Mouse (Mus musculus): Measurements from ENCODE around the gene Lcp2.
A peak's percentile ranks its signal among the peaks of the same experiment; 100 is the strongest.
"Not testable (repeated sequence)": the region's sequence is repeated elsewhere in the genome, so short reads cannot be mapped to it uniquely, and the experiment has no call there.

The Lcp2 gene

DNA sequence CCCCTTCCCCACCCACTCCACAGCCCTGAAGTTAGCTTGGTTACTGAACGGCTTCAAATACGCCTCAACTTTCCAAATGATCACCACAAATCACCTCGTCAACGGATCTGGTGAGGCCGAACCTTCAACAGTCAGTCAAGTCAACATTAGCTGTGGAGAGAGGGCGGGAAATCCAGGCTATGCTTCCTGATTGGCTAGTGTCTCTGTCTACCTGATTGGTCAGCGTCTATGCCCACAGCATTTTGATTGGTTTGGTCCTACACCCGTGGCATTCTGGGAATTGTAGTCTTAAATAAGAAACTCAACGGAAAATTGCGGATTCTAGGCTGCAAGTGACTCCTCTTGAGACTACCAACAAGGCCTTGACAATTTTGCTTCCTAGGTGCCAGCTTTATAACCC is 51.7 kb downstream of the Lcp2 start, which contains the start of gene 4930469K13Rik:
4930469K13Rik (minus strand) TSS at position 133 of the 400 bp plus-strand sequence.
- no peak for DNase-seq

DNA sequence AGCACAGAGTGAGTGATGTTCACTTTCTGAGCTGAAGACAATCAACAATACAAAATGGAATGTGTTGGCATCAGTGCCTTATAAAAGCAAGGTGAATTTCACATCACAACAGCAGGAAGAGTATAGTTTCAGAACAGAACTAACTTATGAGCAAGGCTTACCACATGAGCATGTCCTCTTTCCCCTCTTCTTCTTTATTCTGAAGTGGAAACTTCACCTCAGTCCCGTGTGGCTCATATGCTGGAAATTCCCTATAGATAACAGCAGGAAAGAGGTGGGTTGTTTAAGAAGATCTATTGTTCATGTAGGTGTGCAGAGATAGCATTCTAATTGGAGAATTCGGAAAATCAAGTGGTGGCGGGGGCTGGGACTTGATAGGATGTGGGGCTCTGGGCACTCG is 55.1 kb downstream of the Lcp2 start:
- DNase-seq = no peak

DNA sequence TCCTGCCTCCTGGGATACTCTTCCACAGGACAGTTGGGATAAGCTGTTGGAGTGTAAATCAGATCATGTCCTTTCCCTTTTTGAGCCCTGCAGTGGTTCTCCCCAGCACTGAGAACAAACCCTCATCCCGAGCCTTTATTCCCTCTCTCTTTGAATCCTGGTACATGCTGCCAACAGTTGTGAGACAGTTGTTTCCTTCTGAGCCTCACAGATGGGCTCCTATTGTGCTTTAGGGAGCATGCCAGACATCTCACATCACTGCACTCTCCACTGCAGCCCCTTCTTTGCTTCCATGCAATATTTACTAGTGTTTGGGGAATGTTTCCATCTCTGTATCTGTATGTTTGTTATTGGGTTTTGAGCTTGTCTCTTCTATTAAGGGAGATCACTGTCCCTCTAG is 58.2 kb downstream of the Lcp2 start:
- DNase-seq = no peak

DNA sequence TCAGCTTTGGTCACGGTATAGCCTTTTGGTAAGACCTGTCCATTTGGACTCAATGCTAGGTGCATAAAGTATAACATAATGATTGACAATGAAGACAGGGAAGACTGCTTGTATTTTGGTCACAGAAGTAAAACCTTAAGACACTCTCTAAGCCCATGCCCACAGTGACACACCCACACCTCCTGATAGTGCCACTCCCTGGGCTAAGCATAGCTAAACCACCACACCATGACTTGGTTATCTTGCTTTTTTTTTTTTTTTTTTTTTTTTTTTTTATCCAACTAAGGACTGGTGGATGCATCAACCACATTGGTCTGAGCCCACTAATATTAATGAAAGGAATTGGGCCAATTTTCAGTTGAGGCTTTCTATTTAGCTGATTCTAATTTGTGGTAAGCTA is 62.5 kb downstream of the Lcp2 start:
- no peak for DNase-seq

DNA sequence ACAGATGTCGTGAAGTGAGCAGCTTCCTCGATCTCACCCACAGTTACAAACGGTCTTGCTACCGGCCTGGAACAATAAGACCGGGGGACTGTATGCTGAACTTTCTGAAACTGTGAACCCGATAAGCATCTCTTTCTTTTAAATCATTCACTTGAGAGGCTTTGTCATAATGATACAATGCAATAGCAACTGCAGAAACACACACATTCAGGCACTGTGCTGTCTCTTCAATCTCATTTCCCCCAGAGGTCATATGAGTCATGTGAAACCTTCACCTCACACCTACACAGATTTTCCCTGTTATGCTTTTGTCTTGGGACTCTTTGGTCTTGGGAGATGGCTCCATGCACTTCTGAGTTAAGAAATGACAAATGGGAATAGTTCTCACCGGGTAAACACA is 65.2 kb downstream of the Lcp2 start:
- no peak for DNase-seq

DNA sequence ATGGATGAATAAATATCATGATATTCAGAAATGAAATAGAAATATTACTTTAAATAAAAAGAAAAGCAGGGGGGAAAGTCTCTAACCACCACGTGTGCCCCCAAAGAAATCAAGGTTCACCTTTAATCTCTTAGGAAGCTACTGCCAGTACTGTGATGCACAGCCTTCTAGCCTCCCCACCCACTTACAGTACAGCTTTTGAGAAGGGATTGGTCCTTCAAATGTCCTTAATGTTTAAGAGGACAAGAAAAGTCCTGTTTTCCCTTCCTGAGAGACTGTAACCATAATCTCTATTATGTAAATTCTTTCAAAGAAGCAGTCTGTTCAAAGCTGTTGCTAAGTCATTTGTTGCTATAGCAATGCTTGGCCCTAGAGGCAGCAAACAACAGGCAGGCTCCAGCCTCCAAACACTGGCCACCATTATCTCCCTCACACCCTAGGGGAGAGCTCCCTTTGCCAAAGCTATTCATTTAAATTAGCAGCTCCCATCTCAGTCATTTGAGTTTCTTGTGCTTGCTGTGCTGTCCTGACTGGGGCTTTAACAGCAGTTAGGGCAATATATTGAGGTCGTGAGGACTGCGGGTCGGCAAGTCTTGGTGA is 66.2 kb downstream of the Lcp2 start:
- DNase-seq = peak; percentile 49

DNA sequence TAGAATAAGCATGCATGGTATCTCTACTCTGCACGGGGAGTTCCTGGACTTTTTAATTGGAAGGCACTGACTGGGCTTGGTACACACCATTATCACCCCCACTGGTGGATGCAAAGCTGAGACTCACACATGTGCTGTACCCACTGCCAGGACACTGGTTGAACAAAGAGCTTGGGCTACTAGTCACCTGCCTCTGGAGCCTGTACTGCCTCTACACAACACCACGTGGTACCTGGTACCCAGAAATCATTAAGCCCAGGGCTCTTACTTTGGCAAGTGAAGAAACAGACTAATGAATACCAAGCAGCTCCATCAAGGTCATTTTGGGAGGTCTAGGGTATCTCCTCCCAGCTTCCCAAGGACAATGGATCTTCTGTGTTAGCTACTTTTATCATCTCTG is 67.0 kb downstream of the Lcp2 start:
- no peak for DNase-seq

DNA sequence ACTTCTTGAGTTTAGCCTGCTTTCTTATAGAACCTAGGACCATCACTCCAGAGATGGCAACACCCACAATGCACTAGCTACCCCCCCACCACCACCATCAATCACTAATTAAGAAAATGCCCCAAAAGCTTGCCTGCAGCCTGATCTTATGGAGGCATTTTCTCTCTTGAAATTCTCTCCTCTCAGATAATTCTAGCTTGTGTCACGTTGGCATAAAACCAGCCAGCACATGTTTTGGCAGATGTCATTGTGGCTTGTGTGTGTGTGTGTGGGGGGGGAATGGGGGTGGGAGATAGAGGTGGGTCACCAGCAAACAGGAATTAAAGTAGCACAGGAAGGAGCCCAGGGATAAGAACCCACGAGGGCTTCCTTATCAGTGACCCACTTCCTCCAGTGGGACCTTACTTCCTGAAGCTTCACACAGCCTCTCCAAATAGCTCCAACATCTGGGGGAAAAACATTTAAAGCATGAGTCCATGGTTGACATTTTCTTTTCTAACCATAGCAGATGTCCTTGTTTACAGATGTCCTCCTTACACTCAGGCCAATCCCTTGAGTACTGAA is 69.9 kb downstream of the Lcp2 start:
- no peak for DNase-seq

DNA sequence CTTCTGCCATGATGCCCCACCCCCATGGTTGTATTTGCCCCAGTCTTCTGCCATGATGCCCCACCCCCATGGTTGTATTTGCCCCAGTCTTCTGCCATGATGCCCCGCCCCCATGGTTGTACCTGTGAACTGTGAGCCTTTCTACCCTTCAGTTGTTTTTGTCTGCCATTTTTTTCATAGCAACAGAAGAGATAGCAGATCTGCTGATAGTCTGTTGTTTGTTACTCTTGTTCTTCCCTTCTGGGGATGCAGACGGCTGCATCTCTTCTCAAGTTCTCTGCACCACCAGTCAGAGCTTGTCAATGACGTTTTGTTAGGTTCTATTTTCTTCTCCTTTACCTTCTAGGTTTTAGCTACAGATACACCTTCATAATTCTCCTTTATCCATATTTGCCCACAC is 70.9 kb downstream of the Lcp2 start:
- DNase-seq = no peak

DNA sequence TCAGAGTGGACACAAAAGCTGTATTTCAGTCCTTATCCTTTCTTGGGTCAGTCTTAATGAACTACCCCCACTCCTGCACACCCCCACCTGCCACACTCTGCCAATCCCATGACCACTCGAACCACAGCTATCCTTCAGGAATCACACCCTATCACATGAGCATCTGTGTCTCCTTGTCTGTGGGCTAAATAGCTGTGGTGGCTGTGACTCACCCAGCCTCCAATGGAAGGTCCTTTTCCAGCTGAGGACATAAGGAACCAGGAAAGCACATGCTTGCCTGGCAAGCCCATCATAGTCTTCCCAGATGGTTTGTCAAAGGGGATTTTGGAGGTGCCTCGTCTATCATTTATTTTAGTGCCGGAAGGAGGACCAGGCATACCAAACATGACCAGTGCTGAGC is 71.6 kb downstream of the Lcp2 start:
- no peak for DNase-seq

DNA sequence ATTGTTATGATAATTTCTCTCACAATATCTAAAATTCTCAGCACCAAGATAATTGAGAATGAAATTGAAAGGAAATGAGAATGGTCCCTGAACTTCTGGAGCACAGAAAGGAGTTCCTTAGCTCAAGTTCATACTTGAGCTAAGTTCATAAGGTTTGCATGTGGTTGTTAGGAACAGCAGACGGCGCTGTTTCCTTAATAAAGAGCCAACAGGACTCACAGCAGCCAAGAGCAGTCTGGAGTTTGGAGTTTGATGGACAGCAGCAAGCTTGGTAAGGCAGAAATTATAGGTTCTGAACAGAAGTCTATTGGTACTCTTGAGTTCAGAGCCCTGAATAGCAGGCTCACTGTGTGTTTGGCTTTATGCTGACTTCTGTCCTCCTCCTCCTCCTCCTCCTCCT is 76.4 kb downstream of the Lcp2 start:
- peak; percentile 30 for DNase-seq

DNA sequence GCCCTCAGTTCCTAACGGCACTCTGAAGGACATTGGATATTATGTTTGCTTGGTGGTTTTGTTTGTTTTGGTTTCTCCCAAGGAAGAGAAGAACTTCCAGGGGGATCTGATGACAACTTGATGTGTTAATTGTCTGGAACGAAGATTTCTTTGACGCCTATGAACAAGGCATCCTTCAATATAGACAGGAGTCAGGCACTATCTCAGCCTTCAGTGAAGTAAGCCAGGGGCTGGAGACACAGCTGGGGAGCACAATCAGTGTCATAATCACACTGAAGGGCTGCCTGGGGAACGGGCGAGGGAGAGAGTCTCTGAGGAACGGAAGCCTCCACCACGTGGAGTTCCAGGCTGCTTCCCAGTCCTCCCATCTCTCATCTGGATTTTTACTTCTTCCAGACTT is 78.1 kb downstream of the Lcp2 start:
- DNase-seq = no peak

DNA sequence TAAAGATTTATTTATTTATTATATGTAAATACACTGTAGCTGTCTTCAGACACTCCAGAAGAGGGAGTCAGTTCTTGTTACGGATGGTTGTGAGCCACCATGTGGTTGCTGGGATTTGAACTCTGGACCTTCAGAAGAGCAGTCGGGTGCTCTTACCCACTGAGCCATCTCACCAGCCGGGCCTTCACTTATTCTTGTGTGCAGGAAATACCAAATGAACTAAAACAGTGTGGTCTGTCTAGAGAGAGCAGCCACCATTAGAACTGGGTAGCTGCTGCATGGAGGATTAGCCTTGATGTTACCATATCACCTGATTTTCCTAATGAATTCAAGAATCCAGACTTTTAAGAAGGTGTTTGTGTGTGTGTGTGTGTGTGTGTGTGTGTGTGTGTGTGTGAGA is 79.0 kb downstream of the Lcp2 start:
- DNase-seq = not testable (repeated sequence)

DNA sequence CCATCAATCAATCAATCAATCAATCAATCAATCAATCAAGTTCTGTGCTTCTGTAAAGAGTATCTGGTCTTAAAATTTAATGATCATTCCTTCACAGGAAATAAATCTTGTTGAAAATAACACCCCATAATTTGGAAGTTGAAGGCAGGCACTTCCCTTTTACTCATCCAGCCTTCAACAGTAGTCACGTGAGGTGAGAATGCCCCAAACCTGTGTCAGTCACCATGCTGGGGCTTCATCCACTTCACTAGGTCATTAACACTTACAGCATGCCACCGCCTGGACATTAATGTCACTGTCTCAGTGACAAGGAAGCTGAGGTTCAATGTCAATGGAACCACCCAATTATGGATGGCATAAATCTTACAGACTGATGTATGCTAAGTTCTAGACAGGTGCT is 81.7 kb downstream of the Lcp2 start:
- no peak for DNase-seq

DNA sequence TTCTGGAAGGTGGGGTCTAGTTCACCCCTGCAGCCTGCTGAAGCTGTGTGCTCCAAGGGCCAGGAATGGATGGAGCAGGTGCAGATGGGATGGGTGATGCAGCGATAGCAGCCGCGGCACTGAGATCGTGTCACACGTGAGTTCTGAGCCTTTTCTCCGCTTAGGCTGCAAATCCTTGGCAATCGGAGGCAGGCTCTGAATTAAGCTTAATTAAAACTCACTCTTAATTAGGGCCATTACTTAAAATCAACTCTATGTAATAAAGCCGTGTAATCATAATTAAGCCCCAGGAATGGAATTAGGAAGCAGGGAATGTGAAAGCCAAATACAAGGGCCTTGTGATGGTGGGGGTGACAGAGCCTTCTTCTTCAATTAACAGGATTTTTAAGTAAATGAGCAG is 92.6 kb downstream of the Lcp2 start:
- no peak for DNase-seq

All from layer of hippocampus, adult 9-11 months (tissue).